Mouse (Mus musculus): ENCODE measurements around the gene Gm10837.

Gene Gm10837

GRCm38 (mm10) chr14:122479461-122480109 is 10.8 kb upstream of the Gm10837 start:
- DNase-seq (ENCODE audit: low spot score) = no peak

- DNase-seq (ENCODE audit: low spot score) = no peak
Measured at GRCm38 (mm10) chr14:122480355-122480754, 10.0 kb upstream of the Gm10837 start.

- no peak for DNase-seq (ENCODE audit: low spot score)
Measured at GRCm38 (mm10) chr14:122481181-122481580, 9.2 kb upstream of the Gm10837 start.

GRCm38 (mm10) chr14:122482081-122483023 is 8.0 kb upstream of the Gm10837 start:
- DNase-seq (ENCODE audit: low spot score) = no peak

GRCm38 (mm10) chr14:122483024-122483385 is 7.4 kb upstream of the Gm10837 start:
- no peak for DNase-seq (ENCODE audit: low spot score)

GRCm38 (mm10) chr14:122483556-122484421 is 6.6 kb upstream of the Gm10837 start:
- DNase-seq (ENCODE audit: low spot score) = no peak

GRCm38 (mm10) chr14:122484458-122484843 is 5.9 kb upstream of the Gm10837 start:
- DNase-seq (ENCODE audit: low spot score) = no peak

- DNase-seq (ENCODE audit: low spot score) = no peak
Measured at GRCm38 (mm10) chr14:122484844-122485551, 5.4 kb upstream of the Gm10837 start.

GRCm38 (mm10) chr14:122485635-122486181 is 4.7 kb upstream of the Gm10837 start:
- no peak for DNase-seq (ENCODE audit: low spot score)

- no peak for DNase-seq (ENCODE audit: low spot score)
Measured at GRCm38 (mm10) chr14:122486611-122487010, 3.8 kb upstream of the Gm10837 start.

GRCm38 (mm10) chr14:122487366-122487765 is 3.0 kb upstream of the Gm10837 start:
- no peak for DNase-seq (ENCODE audit: low spot score)

- DNase-seq (ENCODE audit: low spot score) = no peak
Measured at GRCm38 (mm10) chr14:122489041-122489440, 1.3 kb upstream of the Gm10837 start.

- DNase-seq (ENCODE audit: low spot score) = no peak
Measured at GRCm38 (mm10) chr14:122489686-122490414, 536 bp upstream of the Gm10837 start.

- DNase-seq (ENCODE audit: low spot score) = no peak
Measured at GRCm38 (mm10) chr14:122491521-122491920, 1.1 kb downstream of the Gm10837 start.

GRCm38 (mm10) chr14:122492015-122492414 is 1.6 kb downstream of the Gm10837 start:
- no peak for DNase-seq (ENCODE audit: low spot score)

- DNase-seq (ENCODE audit: low spot score) = no peak
Measured at GRCm38 (mm10) chr14:122509058-122509457, 18.7 kb downstream of the Gm10837 start.

- DNase-seq (ENCODE audit: low spot score) = no peak
Measured at GRCm38 (mm10) chr14:122511519-122511918, 21.1 kb downstream of the Gm10837 start.

GRCm38 (mm10) chr14:122513511-122514036 is 23.2 kb downstream of the Gm10837 start:
- no peak for DNase-seq (ENCODE audit: low spot score)

- no peak for DNase-seq (ENCODE audit: low spot score)
Measured at GRCm38 (mm10) chr14:122528475-122528874, 38.1 kb downstream of the Gm10837 start.
